Mouse (Mus musculus): ENCODE data around the gene Prune2.

DNA sequence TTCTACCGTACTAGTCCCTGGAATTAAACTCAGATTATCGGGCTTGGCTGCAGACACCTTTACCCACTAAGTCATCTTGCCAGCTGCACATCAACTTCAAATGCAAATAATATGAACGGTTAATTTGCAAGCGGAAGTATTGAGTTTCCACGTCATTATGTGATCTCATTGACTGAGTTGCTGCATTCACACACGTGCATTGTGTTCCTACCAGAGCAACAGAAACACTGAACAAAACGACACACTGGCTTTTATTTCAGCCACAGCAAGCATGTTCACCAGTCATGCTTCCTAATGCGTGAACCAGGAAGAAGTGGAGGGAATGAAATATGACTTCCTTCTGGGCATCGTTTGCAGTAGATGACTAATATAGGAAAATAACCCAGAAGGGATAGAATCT, 293.8 kb downstream of the Prune2 start:
- TF ChIP-seq GATA1 (IDR thresholded peaks at IDR 0.05; ENCODE audit: borderline replicate concordance, low read length) (no peak), CTCF (IDR thresholded peaks at IDR 0.05; ENCODE audit: low read depth, low read length) (no peak)
